In the genomic region with DNA sequence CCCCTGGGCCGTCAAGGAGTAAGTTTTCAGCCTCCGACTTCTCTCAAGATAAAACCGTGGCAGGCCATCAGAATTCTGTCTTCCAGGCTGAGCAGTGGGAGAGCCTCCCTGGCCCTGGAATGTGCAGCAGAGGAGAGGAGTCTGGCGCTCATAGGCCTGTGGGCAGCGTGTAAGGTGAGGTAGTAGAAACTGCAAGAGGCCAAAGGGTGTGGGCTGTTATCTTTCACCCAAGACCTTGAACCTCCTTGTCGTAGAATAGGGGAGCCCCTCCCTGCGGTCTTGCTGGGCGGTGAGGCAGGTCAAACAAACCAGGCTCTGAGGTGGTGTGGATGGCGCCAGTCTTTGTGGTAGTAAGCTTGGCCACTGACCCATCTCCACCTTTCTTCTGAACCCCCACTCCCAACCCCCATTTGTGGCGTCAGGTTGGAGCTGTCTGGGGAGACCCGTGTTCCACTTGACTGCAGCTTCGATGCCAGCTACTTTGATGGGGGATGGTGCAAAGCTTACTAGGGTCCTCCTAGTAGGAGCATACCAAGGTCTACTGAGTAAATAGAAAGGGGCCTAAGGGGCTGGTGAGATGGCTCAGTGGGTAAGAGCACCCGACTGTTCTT, we compare ENCODE assay signal across 16 mouse cellular contexts. TPM values are rescaled to one million over a fixed set of nuclear protein-coding genes. Genes with fewer than 3 reads are reported as not detected.
DNase-seq lines count a peak whose midpoint lies in the region; ATAC-seq and TF ChIP-seq lines count a peak whose summit lies in the region.
"Had no signal": no experiment of that assay in that cellular context is flagged by ENCODE, and none has a peak within 500 bp of the region (broad histone marks: within the 10 kb centered on the region; RNA-seq: fewer than 3 reads in every experiment).

No protein-coding gene starts in this region.

- no peak for TF ChIP-seq CTCF in kidney, postnatal 0 days (IDR thresholded peaks at IDR 0.05; ENCODE audit: low read depth)

- H3K9me3 ChIP-seq in kidney, postnatal 0 days (replicated peaks; ENCODE audit: low read length): no peaks in the 10 kb centered on the region
- no peaks in the 10 kb centered on the region for H3K9me3 ChIP-seq in intestine, embryonic 14.5 days (ENCODE audit: control insufficient read depth, low read length)
- no peaks in the 10 kb centered on the region for H3K9me3 ChIP-seq in liver, embryonic 15.5 days (replicated peaks)
- no peaks in the 10 kb centered on the region for H3K9me3 ChIP-seq in neural tube, embryonic 15.5 days (replicated peaks)
- H3K9me3 ChIP-seq: limb, embryonic 10.5 days; neural tube, embryonic 12.5 days had no signal

- no peak overlapping the region for H3K9ac ChIP-seq in kidney, postnatal 0 days (ENCODE audit: low read depth, low read length)
- no peak overlapping the region for H3K9ac ChIP-seq in intestine, embryonic 14.5 days (ENCODE audit: low read length)
- H3K9ac ChIP-seq in liver, embryonic 15.5 days: peak overlapping the region; percentile 26; the same call in 1 of the 2 replicates
- H3K9ac ChIP-seq in neural tube, embryonic 15.5 days (replicated peaks): no peak overlapping the region
- H3K9ac ChIP-seq: forebrain, postnatal 0 days; lung, embryonic 14.5 days; neural tube, embryonic 12.5 days had no signal

- H3K4me2 ChIP-seq in kidney, postnatal 0 days (ENCODE audit: low read length): no peak overlapping the region
- no peak overlapping the region for H3K4me2 ChIP-seq in intestine, embryonic 14.5 days (ENCODE audit: low read length)
- peak overlapping the region; percentile 65 for H3K4me2 ChIP-seq in liver, embryonic 15.5 days
- H3K4me2 ChIP-seq in neural tube, embryonic 15.5 days: no peak overlapping the region
- H3K4me2 ChIP-seq: lung, embryonic 14.5 days; neural tube, embryonic 12.5 days had no signal

- H3K27ac ChIP-seq in kidney, postnatal 0 days: peak overlapping the region; percentile 64
- no peak overlapping the region for H3K27ac ChIP-seq in intestine, embryonic 14.5 days (ENCODE audit: low read depth)
- peak overlapping the region; percentile 69 for H3K27ac ChIP-seq in liver, embryonic 15.5 days (replicated peaks)
- no peak overlapping the region for H3K27ac ChIP-seq in neural tube, embryonic 15.5 days (replicated peaks)
- H3K27ac ChIP-seq: limb, embryonic 10.5 days; neural tube, embryonic 12.5 days had no signal

- H3K27me3 ChIP-seq in kidney, postnatal 0 days (ENCODE audit: insufficient read depth, low read length): no peaks in the 10 kb centered on the region
- H3K27me3 ChIP-seq in intestine, embryonic 14.5 days (replicated peaks; ENCODE audit: control insufficient read depth, insufficient read depth, low read length): no peaks in the 10 kb centered on the region
- no peaks in the 10 kb centered on the region for H3K27me3 ChIP-seq in liver, embryonic 15.5 days
- no peaks in the 10 kb centered on the region for H3K27me3 ChIP-seq in neural tube, embryonic 15.5 days (replicated peaks)
- H3K27me3 ChIP-seq: neural tube, embryonic 12.5 days had no signal

- WGBS in kidney, postnatal 0 days: 41% methylated on average over 13 of the region's 13 CpGs
- 70% methylated on average over 13 of the region's 13 CpGs for WGBS in intestine, embryonic 14.5 days
- 39% methylated on average over 13 of the region's 13 CpGs for WGBS in liver, embryonic 15.5 days (ENCODE audit: insufficient replicate concordance)
- 85% methylated on average over 13 of the region's 13 CpGs for WGBS in neural tube, embryonic 15.5 days

- H3K4me3 ChIP-seq in kidney, postnatal 0 days (replicated peaks; ENCODE audit: low read depth, low read length): no peak overlapping the region
- no peak overlapping the region for H3K4me3 ChIP-seq in intestine, embryonic 14.5 days (ENCODE audit: low read depth, low read length)
- peak overlapping the region; percentile 15; the same call in 1 of the 2 replicates for H3K4me3 ChIP-seq in liver, embryonic 15.5 days (replicated peaks)
- H3K4me3 ChIP-seq in neural tube, embryonic 15.5 days (replicated peaks): no peak overlapping the region
- H3K4me3 ChIP-seq: limb, embryonic 10.5 days; neural tube, embryonic 12.5 days had no signal

- peak; percentile 31 for ATAC-seq in kidney, postnatal 0 days (replicated peaks; ENCODE audit: low FRiP score, low read depth)
- 0 out of 2 replicates have a peak, but pooled peaks have one; percentile 51 for ATAC-seq in intestine, embryonic 14.5 days (replicated peaks; ENCODE audit: low FRiP score, low TSS enrichment, low read depth)
- peak; percentile 78 for ATAC-seq in liver, embryonic 15.5 days (ENCODE audit: insufficient read depth)
- no peak for ATAC-seq in neural tube, embryonic 15.5 days (ENCODE audit: low FRiP score)
- ATAC-seq: forebrain, postnatal 0 days; hindbrain, embryonic 16.5 days had no signal

- peaks cover 11% of the 10 kb centered on the region; the same call in 1 of the 2 replicates for H3K36me3 ChIP-seq in kidney, postnatal 0 days (ENCODE audit: insufficient read depth, low read length)
- H3K36me3 ChIP-seq in intestine, embryonic 14.5 days (ENCODE audit: control insufficient read depth, insufficient read depth, low read length): peaks cover 18% of the 10 kb centered on the region
- H3K36me3 ChIP-seq in liver, embryonic 15.5 days (replicated peaks): peaks cover 28% of the 10 kb centered on the region
- H3K36me3 ChIP-seq in neural tube, embryonic 15.5 days: peaks cover 23% of the 10 kb centered on the region

- peaks cover 7% of the 10 kb centered on the region; the same call in 1 of the 2 replicates for H3K4me1 ChIP-seq in kidney, postnatal 0 days (replicated peaks; ENCODE audit: insufficient read depth, low read length)
- no peaks in the 10 kb centered on the region for H3K4me1 ChIP-seq in intestine, embryonic 14.5 days (replicated peaks; ENCODE audit: control insufficient read depth, insufficient read depth, low read length)
- peaks cover 55% of the 10 kb centered on the region for H3K4me1 ChIP-seq in liver, embryonic 15.5 days (replicated peaks)
- H3K4me1 ChIP-seq in neural tube, embryonic 15.5 days: no peaks in the 10 kb centered on the region
- H3K4me1 ChIP-seq: limb, embryonic 10.5 days; neural tube, embryonic 12.5 days had no signal

- DNase-seq in kidney, postnatal 0 days (ENCODE audit: low spot score): peak; percentile 16
- DNase-seq in kidney, postnatal 10 days: no peak
- DNase-seq in intestine, embryonic 14.5 days (ENCODE audit: low spot score): no peak
- DNase-seq in adrenal gland, adult 18-20 months (ENCODE audit: low spot score in 2 of 2): no peak
- DNase-seq in lung, postnatal 14 days: no peak
- DNase-seq: cerebellum, postnatal 10 days; embryo, embryonic 11 days; forebrain, postnatal 0 days; heart, postnatal 36 days; lung, embryonic 14.5 days; thymus, postnatal 4 days had no signal

RNA-seq across cellular contexts. Expression of a gene that starts 7.0 kb away (rescaled TPM):
- 113 and 116 TPM in 2 replicates for polyA plus RNA-seq in kidney, postnatal 0 days (2015; fragmentation: Nextera tagmentation; extraction: Ambion mirVana)
- polyA plus RNA-seq in intestine, embryonic 14.5 days (2014; fragmentation: Nextera tagmentation; extraction: Ambion mirVana): 55.5 and 56.1 TPM in 2 replicates
- 76.3 and 81.9 TPM in 2 replicates for polyA plus RNA-seq in liver, embryonic 15.5 days (2015; fragmentation: Nextera tagmentation; extraction: Ambion mirVana)
- 15.3 and 17.2 TPM in 2 replicates for polyA plus RNA-seq in neural tube, embryonic 15.5 days (2015; fragmentation: Nextera tagmentation; extraction: Ambion mirVana)
- 10 to 100 TPM; 69.5 to 94.3 TPM for total RNA-seq in adrenal gland, adult 18-20 months (2021)

RNA-seq across cellular contexts. Expression of a gene that starts 23.3 kb away (rescaled TPM):
- polyA plus RNA-seq in kidney, postnatal 0 days (2015; fragmentation: Nextera tagmentation; extraction: Ambion mirVana): 14.3 and 14.5 TPM in 2 replicates
- polyA plus RNA-seq in intestine, embryonic 14.5 days (2014; fragmentation: Nextera tagmentation; extraction: Ambion mirVana): 16.6 and 17.9 TPM in 2 replicates
- 4.4 and 4.6 TPM in 2 replicates for polyA plus RNA-seq in liver, embryonic 15.5 days (2015; fragmentation: Nextera tagmentation; extraction: Ambion mirVana)
- 31.9 and 35.6 TPM in 2 replicates for polyA plus RNA-seq in neural tube, embryonic 15.5 days (2015; fragmentation: Nextera tagmentation; extraction: Ambion mirVana)
- 1 to 10 TPM; 5.9 to 6.1 TPM for total RNA-seq in adrenal gland, adult 18-20 months (2021)

RNA-seq across cellular contexts. Expression of a gene that starts 23.5 kb away (rescaled TPM):
- polyA plus RNA-seq in kidney, postnatal 0 days (2015; fragmentation: Nextera tagmentation; extraction: Ambion mirVana): 178 and 183 TPM in 2 replicates
- 157 and 165 TPM in 2 replicates for polyA plus RNA-seq in intestine, embryonic 14.5 days (2014; fragmentation: Nextera tagmentation; extraction: Ambion mirVana)
- polyA plus RNA-seq in liver, embryonic 15.5 days (2015; fragmentation: Nextera tagmentation; extraction: Ambion mirVana): 77.0 and 81.4 TPM in 2 replicates
- 118 and 137 TPM in 2 replicates for polyA plus RNA-seq in neural tube, embryonic 15.5 days (2015; fragmentation: Nextera tagmentation; extraction: Ambion mirVana)
- total RNA-seq in adrenal gland, adult 18-20 months (2021): 100 to 1,000 TPM; 227 to 290 TPM

RNA-seq across cellular contexts. Expression of a gene that starts 25.5 kb away (rescaled TPM):
- polyA plus RNA-seq in kidney, postnatal 0 days (2015; fragmentation: Nextera tagmentation; extraction: Ambion mirVana): 99.7 and 108 TPM in 2 replicates
- polyA plus RNA-seq in intestine, embryonic 14.5 days (2014; fragmentation: Nextera tagmentation; extraction: Ambion mirVana): 114 and 124 TPM in 2 replicates
- 50.2 and 51.2 TPM in 2 replicates for polyA plus RNA-seq in liver, embryonic 15.5 days (2015; fragmentation: Nextera tagmentation; extraction: Ambion mirVana)
- polyA plus RNA-seq in neural tube, embryonic 15.5 days (2015; fragmentation: Nextera tagmentation; extraction: Ambion mirVana): 100 and 104 TPM in 2 replicates
- 10 to 100 TPM; 75.5 to 85.8 TPM for total RNA-seq in adrenal gland, adult 18-20 months (2021)

RNA-seq across cellular contexts. Expression of a gene that starts 44.5 kb away (rescaled TPM):
- polyA plus RNA-seq in kidney, postnatal 0 days (2015; fragmentation: Nextera tagmentation; extraction: Ambion mirVana): 0.70 and 0.88 TPM in 2 replicates
- polyA plus RNA-seq in intestine, embryonic 14.5 days (2014; fragmentation: Nextera tagmentation; extraction: Ambion mirVana): 0.50 and 0.56 TPM in 2 replicates
- 0.23 and 0.51 TPM in 2 replicates for polyA plus RNA-seq in liver, embryonic 15.5 days (2015; fragmentation: Nextera tagmentation; extraction: Ambion mirVana)
- 0.19 and 0.89 TPM in 2 replicates for polyA plus RNA-seq in neural tube, embryonic 15.5 days (2015; fragmentation: Nextera tagmentation; extraction: Ambion mirVana)
- under 1 TPM; 0.29 to 0.66 TPM for total RNA-seq in adrenal gland, adult 18-20 months (2021)
- polyA plus RNA-seq: hindbrain, embryonic 16.5 days had no signal

Comparison
In these comparisons a context has a peak if more than half of its experiments do, and no peak if none do; other contexts are left out.
1. H3K27ac ChIP-seq: peak in kidney, postnatal 0 days (single experiment) and liver, embryonic 15.5 days (single experiment); none in intestine, embryonic 14.5 days (single experiment) and neural tube, embryonic 15.5 days (single experiment).